Mouse (Mus musculus) embryonic stem cell, embryonic (primary cell): ENCODE measurements around the gene Btnl4.
"Not testable (repeated sequence)": the region's sequence is repeated elsewhere in the genome, so short reads cannot be mapped to it uniquely, and the experiment has no call there.

Experiments
- CTCF ChIA-PET, 4 experiments: fragments of 300-600 bp in 2 of 4; fragments of 350-600 bp in 2 of 4; sonication (Branson Sonifier 250); formaldehyde crosslinking; loops; one replicate each; lab custom pipeline; 2022; ENCODE audit warnings: inconsistent platforms in 2 of 4; lab: Charles Lee
- POLR2A ChIA-PET, 4 experiments: fragments of 300-600 bp in 2 of 4; fragments of 350-600 bp in 2 of 4; sonication (Branson Sonifier 250); formaldehyde crosslinking; loops; one replicate each; lab custom pipeline; 2022; ENCODE audit warnings: antibody characterized with exemption in 4 of 4, inconsistent platforms in 1 of 4; lab: Charles Lee

Btnl4 gene

DNA sequence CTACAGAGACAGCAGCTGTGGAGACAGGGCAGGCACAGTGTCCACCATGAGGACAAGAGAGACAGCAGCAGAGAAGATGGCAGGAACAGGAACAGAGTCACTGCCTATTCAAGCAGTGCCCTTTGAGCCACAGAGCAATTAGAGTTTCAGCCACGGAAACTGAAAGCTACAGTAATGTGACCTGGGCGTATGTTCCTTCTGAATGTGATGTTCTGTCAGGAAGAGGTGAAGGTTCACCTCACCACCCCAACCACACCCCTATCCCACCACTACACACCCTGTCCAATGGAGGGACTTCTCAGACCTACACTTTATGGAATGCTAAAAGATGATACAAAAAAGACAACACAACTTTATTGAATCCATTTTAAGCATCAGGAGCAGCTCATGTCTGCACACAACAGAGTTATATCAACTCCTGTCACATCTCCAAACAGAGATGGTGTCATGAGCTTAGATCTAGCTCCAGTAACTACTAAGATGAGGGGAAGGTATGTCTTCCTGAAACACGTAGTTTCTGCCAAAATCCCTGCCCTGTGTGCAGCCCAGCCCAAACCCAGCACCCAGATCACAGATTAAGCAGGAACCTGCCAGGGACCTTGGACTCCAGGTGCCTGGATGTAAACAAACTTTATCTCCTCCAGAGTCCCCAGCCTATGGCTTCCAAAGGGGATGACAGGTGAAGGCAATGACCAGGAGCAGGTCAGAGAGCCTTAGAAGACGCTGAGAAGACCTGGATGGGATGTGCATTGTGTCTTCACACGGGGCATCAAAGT is at the start of gene Btnl4:
Gene Btnl4, minus strand, starts transcription at position 81 of the 776 bp plus-strand sequence.
- POLR2A ChIA-PET, CTCF ChIA-PET: not testable (repeated sequence)

DNA sequence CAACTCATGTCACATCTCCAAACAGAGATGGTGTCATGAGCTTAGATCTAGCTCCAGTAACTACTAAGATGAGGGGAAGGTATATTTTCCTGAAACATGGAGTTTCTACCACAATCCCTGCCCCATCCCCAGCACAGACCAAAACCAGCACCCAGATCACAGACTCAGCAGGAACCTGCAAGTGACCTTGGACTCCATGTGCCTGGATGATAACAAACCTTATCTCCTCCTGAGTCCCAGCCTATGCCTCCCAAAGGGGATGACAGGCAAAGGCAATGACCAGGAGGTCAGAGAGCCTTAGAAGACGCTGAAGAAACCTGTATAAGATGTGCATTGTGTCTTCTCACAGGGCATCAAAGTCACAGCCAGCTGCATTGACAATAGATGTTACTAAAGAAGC is 41.9 kb upstream of the Btnl4 start:
- ChIA-PET POLR2A (interaction anchor here in 2 of 4 experiments (0.6 kb wide), 2 partner anchors 404 to 432 kb away, joined by 3 to 4 read pairs; no protein-coding TSS in a partner anchor), CTCF (interaction anchor here in 1 of 4 experiments (0.5 kb wide), 1 partner anchor 676 kb away, joined by 3 read pairs; no protein-coding TSS in a partner anchor)

DNA sequence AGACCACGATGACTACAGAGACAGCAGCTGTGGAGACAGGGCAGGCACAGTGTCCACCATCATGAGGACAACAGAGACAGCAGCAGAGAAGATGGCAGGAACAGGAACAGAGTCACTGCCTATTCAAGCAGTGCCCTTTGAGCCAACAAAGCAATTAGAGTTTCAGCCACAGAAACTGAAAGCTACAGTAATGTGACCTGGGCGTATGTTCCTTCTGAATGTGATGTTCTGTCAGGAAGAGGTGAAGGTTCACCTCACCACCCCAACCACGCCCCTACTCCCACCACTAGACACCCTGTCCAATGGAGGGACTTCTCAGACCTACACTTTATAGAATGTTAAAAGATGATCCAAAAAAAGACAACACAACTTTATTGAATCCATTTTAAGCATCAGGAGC is 41.5 kb upstream of the Btnl4 start:
- POLR2A ChIA-PET: not testable (repeated sequence)
- CTCF ChIA-PET: interaction anchor here in 1 of 4 experiments (0.5 kb wide), 1 partner anchor 677 kb away, joined by 3 read pairs; no protein-coding TSS in a partner anchor

DNA sequence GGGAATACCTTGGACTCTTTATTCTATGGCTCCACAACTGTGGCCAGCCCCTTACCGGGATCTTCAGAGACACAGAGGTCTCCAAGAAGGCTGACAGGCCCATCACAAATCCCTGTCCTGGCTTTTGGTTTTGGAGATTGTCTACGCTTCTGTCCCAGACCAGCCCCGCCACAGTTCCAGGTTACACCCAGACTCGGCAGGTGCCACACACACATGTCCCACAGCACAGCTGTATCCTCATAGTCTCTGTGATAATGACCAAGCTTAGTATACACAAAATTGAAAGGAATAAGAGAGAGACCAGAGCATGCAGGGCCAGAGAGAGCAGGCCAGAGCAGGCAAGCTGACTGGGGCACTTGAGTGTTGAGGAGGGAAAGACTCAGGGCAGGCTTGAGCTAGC is 40.7 kb upstream of the Btnl4 start:
- POLR2A ChIA-PET: no interaction called here
- CTCF ChIA-PET: interaction anchor here in 2 of 4 experiments (0.6 to 0.7 kb wide), 2 partner anchors 78 to 121 kb away, joined by 3 to 4 read pairs; no protein-coding TSS in a partner anchor

DNA sequence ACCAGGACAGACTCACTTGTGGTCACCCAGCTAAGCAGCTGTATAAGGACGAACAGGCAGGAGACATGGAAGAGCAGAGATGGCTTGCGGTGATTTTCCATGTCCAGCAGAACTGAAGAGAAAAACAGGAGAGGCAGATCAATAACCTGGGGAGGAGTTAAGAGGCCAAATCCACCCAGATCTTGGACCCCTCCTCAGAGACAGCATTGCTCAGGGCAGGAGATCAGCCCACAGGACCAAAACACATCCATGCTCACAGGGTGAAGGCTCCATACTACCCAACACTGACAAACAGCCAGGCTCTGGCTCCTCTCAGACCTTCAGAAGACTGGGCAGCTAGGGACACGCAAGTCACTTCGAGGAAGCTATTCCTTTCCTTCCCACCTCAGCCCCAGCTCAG is 40.1 kb upstream of the Btnl4 start, which contains the start of gene Btnl6:
Gene Btnl6, minus strand, starts transcription at position 101 of the 400 bp plus-strand sequence.
- POLR2A ChIA-PET: no interaction called here
- CTCF ChIA-PET: interaction anchor here in 2 of 4 experiments (0.6 to 0.7 kb wide), 2 partner anchors 78 to 121 kb away, joined by 3 to 4 read pairs; no protein-coding TSS in a partner anchor

DNA sequence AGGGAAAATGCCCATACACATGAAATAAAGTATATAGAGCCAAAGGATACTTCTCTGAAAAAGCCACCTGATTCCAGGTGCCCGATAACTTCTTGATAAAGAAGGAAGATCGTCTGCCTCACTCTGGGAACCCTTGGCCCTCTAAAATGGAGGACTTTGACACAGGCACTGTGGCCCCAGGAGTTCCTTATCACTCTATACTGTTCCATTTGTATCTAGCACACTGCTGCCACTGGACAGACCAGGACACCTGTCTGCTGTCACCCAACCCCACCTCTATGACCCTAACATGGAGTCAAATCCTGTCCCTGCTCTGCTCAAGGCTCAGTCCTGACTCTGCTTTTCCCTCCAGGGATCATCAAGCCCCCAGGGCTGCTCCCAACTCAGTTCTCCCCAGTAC is 39.4 kb upstream of the Btnl4 start:
- CTCF ChIA-PET: no interaction called here
- POLR2A ChIA-PET: no interaction called here

DNA sequence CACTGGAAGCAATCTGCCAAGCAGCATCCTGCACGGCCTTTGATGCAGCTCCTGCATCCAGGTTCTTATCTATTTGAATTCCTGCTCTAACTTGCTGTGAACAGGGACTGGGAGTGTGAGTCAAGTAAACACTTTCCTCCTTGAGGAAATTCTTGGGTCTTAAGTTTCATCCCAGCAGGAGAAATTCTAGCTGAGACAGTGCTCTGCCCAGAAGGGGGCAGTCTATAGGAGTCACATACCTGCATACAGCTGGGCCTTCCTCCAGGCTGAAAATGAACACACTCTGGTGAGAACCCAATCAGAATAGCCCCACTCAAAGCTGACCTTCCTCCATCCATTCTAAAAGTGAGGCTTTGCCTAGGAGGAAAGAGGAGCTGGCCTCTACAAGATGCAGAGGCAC is 34.6 kb upstream of the Btnl4 start:
- POLR2A ChIA-PET: interaction anchor here in 1 of 4 experiments (1.5 kb wide), 1 partner anchor 393 kb away, joined by 3 read pairs; the partner anchor contains the start of gene H2-DMa
- CTCF ChIA-PET: interaction anchor here in 3 of 4 experiments (0.5 to 1.0 kb wide), 4 partner anchors 44 to 213 kb away, joined by 3 to 5 read pairs (median 3); no protein-coding TSS in a partner anchor

DNA sequence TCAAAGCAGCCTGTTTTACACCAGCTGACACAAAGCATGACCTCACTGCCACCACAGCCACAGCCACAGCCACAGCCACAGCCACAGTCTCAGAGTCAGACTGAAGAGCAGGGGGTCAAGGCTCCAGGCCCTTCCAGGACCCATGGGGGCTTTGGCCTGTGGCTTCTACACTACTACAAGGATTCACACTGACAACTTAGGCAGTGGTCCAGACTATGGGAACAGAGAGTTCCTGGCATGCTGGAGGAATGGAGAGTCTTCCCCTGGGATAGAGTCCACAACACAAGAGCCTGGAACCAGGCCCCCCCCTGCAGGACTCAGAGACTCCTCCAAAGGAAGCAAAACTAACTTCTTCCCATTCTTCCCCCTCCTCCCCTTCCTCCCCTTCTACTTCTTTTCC is 30.5 kb upstream of the Btnl4 start:
- CTCF ChIA-PET: interaction anchor here in 2 of 4 experiments (0.6 kb wide), 2 partner anchors 151 to 273 kb away, joined by 3 to 4 read pairs; no protein-coding TSS in a partner anchor
- POLR2A ChIA-PET: no interaction called here

DNA sequence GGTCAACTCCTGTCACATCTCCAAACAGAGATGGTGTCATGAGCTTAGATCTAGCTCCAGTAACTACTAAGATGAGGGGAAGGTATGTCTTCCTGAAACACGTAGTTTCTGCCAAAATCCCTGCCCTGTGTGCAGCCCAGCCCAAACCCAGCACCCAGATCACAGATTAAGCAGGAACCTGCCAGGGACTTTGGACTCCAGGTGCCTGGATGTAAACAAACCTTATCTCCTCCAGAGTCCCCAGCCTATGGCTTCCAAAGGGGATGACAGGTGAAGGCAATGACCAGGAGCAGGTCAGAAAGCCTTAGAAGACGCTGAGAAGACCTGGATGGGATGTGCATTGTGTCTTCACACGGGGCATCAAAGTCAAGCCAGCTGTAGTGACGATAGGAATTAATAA is 20.6 kb upstream of the Btnl4 start:
- POLR2A ChIA-PET, CTCF ChIA-PET: not testable (repeated sequence)

DNA sequence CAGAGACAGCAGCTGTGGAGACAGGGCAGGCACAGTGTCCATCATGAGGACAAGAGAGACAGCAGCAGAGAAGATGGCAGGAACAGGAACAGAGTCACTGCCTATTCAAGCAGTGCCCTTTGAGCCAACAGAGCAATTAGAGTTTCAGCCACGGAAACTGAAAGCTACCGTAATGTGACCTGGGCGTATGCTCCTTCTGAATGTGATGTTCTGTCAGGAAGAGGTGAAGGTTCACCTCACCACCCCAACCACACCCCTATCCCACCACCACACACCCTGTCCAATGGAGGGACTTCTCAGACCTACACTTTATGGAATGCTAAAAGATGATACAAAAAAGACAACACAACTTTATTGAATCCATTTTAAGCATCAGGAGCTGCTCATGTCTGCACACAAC is 20.2 kb upstream of the Btnl4 start:
- CTCF ChIA-PET: not testable (repeated sequence)
- POLR2A ChIA-PET: interaction anchor here in 2 of 4 experiments (0.6 to 0.7 kb wide), 2 partner anchors 216 to 263 kb away, joined by 3 to 9 read pairs; no protein-coding TSS in a partner anchor

DNA sequence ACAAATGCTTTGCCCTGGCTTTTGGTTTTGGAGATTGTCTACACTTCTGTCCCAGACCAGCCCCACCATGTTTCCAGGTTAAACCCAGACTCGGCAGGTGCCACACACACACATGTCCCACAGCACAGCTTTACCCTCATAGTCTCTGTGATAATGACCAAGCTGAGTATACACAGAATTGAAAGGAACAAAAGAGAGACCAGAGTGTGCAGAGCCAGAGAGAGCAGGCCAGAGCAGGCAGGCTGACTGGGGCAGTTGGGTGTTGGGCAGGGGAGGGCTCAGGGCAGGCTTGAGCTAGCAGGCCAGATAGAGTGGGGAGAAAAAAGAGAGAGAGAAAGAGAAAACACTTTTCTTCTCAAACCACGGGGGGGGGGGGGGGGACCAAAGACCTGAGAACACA is 19.4 kb upstream of the Btnl4 start:
- POLR2A ChIA-PET: interaction anchor here in 2 of 4 experiments (0.6 to 0.7 kb wide), 2 partner anchors 217 to 262 kb away, joined by 3 to 9 read pairs; no protein-coding TSS in a partner anchor
- CTCF ChIA-PET: no interaction called here

DNA sequence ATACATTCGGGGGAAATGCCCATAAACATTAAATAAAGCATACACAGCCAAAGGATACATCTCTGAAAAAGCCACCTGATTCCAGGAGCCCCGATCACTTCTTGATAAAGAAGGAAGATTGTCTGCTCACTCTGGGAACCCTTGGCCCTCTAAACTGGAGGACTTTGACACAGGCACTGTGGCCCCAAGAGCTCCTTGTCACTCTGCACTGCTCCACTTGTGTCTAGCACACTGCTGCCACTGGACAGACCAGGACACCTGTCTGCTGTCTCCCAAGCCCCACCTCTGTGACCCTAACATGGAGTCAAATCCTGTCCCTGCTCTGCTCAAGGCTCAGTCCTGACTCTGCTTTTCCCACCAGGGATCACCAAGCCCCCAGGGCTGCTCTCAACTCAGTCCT is 18.0 kb upstream of the Btnl4 start:
- CTCF ChIA-PET, POLR2A ChIA-PET: not testable (repeated sequence)

DNA sequence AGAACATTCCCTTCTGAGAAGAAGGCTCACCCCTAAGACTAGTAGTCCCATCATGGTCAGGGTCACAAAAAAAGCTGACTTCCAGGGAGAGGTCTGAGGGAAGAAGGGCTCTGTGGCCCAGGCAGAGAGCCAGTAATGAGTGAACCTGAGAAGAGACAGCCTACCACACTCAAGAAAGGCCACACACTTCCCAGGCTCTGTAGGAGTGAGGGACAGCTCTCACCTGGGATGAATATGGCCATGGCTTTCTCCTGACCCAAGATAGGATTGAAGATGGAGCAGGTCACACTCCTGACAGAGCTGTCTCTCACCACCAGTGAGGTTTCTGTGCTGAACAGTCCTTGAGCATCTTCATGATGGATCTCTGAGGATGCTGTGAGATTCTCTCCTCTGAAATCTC is 15.7 kb upstream of the Btnl4 start:
- ChIA-PET POLR2A (no interaction called here), CTCF (interaction anchor here in 2 of 4 experiments (0.8 to 1.9 kb wide), 2 partner anchors 63 to 81 kb away, joined by 3 to 4 read pairs; no protein-coding TSS in a partner anchor)

DNA sequence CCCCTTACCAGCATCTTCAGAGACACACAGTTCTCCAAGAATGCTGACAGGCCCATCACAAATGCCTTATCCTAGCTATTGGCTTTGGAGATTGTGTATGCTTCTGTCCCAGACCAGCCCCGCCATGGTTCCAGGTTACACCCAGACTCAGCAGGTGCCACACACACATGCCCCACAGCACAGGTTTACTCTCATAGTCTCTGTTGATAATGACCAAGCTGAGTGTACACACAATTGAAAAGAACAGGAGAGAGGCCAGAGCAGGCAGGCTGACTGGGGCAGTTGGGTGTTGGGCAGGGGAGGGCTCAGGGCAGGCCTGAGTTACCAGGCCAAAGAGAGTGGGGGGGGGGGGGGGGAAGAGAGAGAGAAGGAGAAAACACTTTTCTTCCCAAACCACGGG is 691 bp downstream of the Btnl4 start:
- ChIA-PET CTCF (no interaction called here), POLR2A (no interaction called here)

DNA sequence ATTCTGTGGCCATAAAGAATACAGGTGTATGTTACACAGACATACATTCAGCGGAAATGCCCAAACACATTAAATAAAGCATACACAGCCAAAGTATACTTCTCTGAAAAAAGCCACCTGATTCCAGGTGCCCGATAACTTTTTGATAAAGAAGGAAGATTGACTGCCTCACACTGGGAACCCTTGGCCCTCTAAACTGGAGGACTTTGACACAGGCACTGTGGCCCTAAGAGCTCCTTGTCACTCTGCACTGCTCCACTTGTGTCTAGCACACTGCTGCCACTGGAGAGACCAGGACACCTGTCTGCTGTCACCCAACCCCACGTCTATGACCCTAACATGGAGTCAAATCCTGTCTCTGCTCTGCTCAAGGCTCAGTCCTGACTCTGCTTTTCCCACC is 2.1 kb downstream of the Btnl4 start:
- POLR2A ChIA-PET: no interaction called here
- CTCF ChIA-PET: no interaction called here

DNA sequence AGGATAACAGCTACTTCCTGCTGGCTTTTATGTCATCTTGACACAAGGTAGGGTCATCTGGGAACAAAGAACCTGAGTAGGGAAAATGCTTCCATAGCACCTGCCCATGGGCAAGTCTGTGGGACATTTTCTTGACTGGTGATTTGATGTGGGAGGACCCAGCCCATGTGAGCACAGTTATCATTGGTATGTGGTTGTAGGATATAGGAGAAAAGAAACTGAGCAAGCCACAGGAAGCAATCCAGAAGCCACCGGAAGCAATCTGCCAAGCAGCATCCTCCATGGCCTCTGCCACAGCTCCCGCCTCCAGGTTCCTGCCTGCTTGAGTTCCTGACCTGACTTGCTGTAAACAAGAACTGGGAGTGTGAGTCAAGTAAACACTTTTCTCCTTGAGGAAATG is 6.6 kb downstream of the Btnl4 start:
- POLR2A ChIA-PET: no interaction called here
- CTCF ChIA-PET: no interaction called here

DNA sequence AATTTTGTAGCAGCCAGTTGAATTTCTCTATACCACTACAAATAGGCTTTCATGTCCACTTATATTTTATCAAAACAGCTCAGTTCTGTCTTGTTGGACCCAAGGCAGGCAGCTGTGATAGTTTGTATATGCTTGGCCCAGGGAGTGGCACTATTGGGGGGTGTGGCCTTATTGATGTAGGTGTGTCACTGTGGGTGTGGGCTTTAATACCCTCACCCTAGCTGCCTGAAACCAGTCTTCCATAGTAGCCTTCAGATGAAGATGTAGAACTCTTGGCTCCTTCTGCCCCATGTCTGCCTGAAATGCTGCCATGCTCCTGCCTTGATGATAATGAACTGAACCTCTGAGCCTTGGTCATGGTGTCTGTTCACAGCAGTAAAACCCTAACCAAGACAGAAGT is 11.2 kb downstream of the Btnl4 start:
- POLR2A ChIA-PET, CTCF ChIA-PET: not testable (repeated sequence)

DNA sequence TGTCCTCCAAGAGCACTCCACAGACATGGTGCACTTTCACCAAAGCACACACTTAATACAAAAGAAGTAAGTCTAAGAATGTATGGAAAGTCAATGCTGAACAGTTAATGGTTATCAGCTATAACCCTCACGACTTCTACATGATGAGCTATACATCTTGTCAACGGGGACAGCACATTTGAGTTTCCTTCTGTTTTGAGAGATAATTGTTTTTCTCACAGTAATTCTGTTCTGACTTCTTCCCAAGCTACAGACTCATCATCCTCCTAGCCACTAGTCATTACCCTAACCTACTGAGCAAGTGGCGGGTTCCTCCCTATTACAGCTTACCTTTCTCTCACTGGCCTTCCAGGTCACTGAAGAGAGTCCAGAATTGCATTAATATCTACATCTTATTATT is 17.9 kb downstream of the Btnl4 start:
- CTCF ChIA-PET: interaction anchor here in 1 of 4 experiments (0.6 kb wide), 1 partner anchor 258 kb away, joined by 3 read pairs; no protein-coding TSS in a partner anchor
- POLR2A ChIA-PET: no interaction called here

DNA sequence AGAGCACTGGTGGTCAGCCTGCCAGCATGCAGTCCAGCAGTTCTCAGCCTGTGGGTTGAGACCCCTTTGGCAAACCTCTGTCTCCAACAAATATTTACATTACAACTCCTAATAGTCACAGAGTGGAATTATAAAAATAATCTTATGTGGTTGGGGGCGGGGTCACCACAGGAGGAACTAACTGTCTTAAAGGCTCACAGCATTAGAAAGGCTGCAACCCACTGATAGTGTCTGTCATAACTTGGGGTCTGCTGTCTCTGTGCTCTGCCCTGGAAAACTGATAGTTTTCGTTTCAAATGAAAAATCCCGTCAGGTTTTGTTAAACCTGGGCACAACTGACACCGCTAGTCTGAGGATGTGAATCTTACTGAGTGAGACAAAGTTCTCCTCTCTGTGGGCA is 19.4 kb downstream of the Btnl4 start:
- POLR2A ChIA-PET: no interaction called here
- CTCF ChIA-PET: no interaction called here
